Mouse (Mus musculus): ENCODE results near the gene Adtrp. TPM values are rescaled to one million over a fixed set of nuclear protein-coding genes. Genes with fewer than 3 reads are reported as not detected.

The Adtrp gene
- polyA plus RNA-seq, 1 experiment, result not detected

DNA sequence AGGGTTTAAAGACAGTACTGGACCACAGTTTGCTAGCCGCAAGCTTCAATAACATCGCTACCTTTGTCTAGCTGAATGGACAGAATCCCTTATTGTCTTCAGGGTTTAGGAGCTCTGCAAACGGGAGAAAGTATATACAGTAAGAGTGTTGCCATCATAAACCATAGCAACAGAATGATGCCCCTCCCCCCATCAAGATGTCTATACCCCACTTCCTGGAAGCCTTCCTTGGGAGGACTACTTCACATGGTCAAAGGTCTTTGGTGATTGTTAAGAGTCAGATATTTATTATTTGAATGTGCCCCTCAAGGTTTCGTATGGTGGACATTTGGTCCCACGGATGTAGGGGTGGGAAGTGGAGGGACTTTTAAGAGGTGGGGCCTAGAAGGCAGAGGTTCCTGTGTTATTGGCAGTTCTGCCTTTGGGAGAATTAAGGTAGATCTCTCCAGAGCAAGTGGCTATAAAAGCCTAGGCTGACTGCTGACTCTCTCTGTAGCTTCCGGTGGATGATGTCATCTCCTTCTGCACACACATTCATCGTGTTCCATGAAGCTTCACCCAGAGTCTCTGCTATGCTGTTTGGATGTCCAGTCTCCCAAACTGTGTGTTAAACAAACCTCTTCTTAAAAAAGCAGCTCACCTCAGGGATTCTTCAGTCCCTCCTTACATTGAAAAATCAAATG, 42.2 kb downstream of the Adtrp start:
- H3K4me3 ChIP-seq (ENCODE audit: insufficient read depth, low read depth, low read length), result no peak overlapping the region
- WGBS, result 83% methylated on average over 7 of the region's 7 CpGs
- TF ChIP-seq CTCF (IDR thresholded peaks at IDR 0.05; ENCODE audit: insufficient read depth, low read depth, low read length) (no peak), POLR2A (IDR thresholded peaks at IDR 0.05; ENCODE audit: insufficient read depth, low read depth, low read length) (no peak)
- H3K27ac ChIP-seq (ENCODE audit: insufficient read depth, low read depth, low read length), result no peak overlapping the region
- peaks cover 19% of the 10 kb centered on the region for H3K4me1 ChIP-seq (ENCODE audit: control insufficient read depth, insufficient read depth, low read length)

DNA sequence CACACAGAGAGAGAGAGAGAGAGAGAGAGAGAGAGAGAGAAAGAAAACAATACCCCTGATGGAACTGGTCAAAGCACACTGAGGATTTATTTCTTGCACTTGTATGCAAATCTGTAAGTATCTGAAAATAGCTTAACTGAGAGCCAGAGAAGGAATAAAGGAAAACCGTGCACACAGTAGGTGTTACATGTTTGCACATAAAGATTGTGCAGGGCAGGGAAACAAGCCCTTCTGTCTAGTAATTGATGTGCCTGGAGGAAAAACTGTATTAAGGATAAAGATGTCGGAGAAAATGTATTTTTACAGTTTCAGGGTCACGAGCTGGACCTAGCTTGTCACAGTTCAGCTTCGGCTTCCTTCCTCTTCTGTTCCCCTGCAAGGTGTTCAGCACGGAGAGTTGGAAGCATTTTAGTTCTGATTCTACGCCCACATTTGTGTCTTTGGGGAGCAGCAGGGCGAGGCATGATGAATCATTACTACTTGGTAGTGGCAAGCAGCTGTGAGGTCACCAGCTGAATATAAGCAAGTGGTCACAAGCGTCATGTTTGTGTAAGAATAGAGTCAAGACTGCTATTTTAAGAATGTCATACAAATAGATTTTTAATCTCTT, 43.7 kb downstream of the Adtrp start:
- peaks cover 19% of the 10 kb centered on the region for H3K4me1 ChIP-seq (ENCODE audit: control insufficient read depth, insufficient read depth, low read length)
- no peak overlapping the region for H3K4me3 ChIP-seq (ENCODE audit: insufficient read depth, low read depth, low read length)
- peak overlapping the region; percentile 33; the same call in 1 of the 2 replicates for H3K27ac ChIP-seq (ENCODE audit: insufficient read depth, low read depth, low read length)
- WGBS, result 42% methylated on average over 8 of the region's 8 CpGs
- TF ChIP-seq POLR2A (IDR thresholded peaks at IDR 0.05; ENCODE audit: insufficient read depth, low read depth, low read length) (no peak), CTCF (IDR thresholded peaks at IDR 0.05; ENCODE audit: insufficient read depth, low read depth, low read length) (no peak)

DNA sequence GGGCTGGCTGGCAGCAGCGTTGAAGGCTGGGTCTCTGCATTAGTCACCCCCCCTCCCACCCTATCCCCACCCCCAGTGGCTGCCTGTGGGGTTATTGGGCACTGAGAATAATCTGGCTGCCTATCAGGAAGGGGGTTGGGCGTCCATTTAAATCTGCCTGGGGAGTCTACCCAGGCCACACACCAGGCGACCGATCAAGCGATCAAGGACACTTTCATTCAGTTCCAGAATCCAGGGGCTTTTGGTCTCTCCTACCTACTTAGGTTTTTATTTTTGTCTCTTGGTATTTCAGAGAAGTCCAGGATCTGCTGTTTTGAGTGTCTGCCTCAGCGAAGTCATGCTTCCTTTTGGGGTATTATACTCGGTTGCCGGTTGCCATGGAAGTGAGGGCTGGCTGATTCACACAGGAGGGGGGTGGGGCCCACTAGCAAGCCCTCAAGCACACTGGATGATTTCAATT, 46.3 kb downstream of the Adtrp start:
- Histone ChIP-seq H3K4me1 (ENCODE audit: control insufficient read depth, insufficient read depth, low read length) (peaks cover 19% of the 10 kb centered on the region), H3K4me3 (ENCODE audit: insufficient read depth, low read depth, low read length) (no peak overlapping the region; the same call in 1 of the 2 replicates), H3K27ac (ENCODE audit: insufficient read depth, low read depth, low read length) (peak overlapping the region; percentile 18)
- WGBS, result 8% methylated on average over 8 of the region's 8 CpGs
- TF ChIP-seq POLR2A (IDR thresholded peaks at IDR 0.05; ENCODE audit: insufficient read depth, low read depth, low read length), result no peak
- no peak for TF ChIP-seq CTCF (IDR thresholded peaks at IDR 0.05; ENCODE audit: insufficient read depth, low read depth, low read length)

DNA sequence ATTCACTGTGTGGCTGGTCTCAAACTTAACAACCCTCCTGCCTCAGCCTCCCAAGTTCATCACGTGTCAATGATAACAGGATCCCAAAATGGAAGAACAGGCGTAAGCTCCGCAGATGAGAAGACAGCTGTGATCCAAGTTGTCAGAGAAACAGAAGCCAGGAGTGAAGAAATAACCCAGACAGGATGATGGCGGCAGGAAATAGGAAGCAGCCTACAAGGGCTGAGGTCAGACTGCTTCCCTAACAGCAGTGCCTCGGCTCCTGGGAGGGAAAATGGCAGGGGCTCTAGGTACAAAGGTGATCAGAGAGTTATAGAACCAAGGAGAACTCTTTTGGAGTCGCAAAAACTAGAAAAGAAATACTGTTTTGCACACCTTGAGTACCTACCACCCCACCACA, 54.6 kb downstream of the Adtrp start:
- H3K4me1 ChIP-seq (ENCODE audit: control insufficient read depth, insufficient read depth, low read length), result no peaks in the 10 kb centered on the region
- 95% methylated on average over 6 of the region's 6 CpGs for WGBS
- TF ChIP-seq CTCF (IDR thresholded peaks at IDR 0.05; ENCODE audit: insufficient read depth, low read depth, low read length) (no peak), POLR2A (IDR thresholded peaks at IDR 0.05; ENCODE audit: insufficient read depth, low read depth, low read length) (no peak)
- no peak overlapping the region for H3K4me3 ChIP-seq (ENCODE audit: insufficient read depth, low read depth, low read length)
- no peak overlapping the region for H3K27ac ChIP-seq (ENCODE audit: insufficient read depth, low read depth, low read length)

DNA sequence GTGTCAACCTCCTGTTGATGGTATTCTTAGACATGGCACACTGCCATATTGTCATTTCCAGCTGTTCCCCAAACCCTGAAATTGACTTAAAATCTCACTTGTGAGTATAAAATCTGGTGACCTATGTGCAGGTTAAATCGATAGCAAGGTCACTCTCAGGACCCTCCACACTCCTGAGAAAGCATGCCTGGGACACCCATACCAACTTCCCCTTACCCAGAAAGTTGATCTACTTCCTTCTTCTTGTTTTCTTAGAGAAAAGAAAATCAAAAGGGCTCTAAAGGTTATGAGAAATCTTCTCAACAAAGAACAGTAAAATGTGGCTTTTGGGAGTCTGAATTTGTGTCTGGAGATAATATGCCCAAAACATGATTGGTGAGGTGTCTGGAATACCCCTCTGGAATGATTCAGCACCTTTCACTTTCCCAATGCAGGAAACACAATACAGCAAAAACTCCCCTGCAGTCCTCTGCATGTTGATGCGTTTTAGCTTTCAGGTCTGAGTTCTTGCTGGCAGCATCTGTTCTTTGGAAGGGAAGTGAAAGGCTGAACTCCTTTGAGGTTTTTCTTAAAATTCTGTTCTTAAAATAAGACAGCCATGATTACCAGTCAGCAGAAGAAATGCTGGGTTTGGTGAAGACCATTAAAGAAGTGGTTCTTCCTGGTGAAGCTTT, 59.5 kb downstream of the Adtrp start:
- H3K4me1 ChIP-seq (ENCODE audit: control insufficient read depth, insufficient read depth, low read length), result no peaks in the 10 kb centered on the region
- WGBS, result 68% methylated on average over 2 of the region's 2 CpGs
- H3K4me3 ChIP-seq (ENCODE audit: insufficient read depth, low read depth, low read length), result no peak overlapping the region
- H3K27ac ChIP-seq (ENCODE audit: insufficient read depth, low read depth, low read length), result no peak overlapping the region
- TF ChIP-seq CTCF (IDR thresholded peaks at IDR 0.05; ENCODE audit: insufficient read depth, low read depth, low read length) (no peak), POLR2A (IDR thresholded peaks at IDR 0.05; ENCODE audit: insufficient read depth, low read depth, low read length) (no peak)

DNA sequence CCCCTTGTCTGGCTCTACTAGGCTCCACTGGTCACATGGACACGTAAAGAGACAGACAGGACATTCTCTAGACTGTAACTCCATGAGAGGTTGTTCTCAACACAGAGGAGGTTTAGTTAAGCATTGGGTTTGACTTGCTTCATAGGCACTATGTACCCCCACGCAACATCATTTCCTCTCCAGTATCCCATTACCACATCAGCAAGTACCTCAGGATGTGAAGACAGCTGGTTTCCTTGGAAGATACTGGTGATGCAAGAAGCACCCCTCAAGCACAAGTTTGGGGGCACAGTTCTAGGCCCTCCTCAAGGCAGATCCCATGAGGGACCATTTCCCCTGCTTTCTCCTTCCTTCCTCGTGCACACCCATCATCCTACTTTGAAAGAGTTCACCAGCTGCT, 60.8 kb downstream of the Adtrp start:
- TF ChIP-seq POLR2A (IDR thresholded peaks at IDR 0.05; ENCODE audit: insufficient read depth, low read depth, low read length) (no peak), CTCF (IDR thresholded peaks at IDR 0.05; ENCODE audit: insufficient read depth, low read depth, low read length) (no peak)
- no peaks in the 10 kb centered on the region for H3K4me1 ChIP-seq (ENCODE audit: control insufficient read depth, insufficient read depth, low read length)
- WGBS, result 96% methylated on average over 3 of the region's 3 CpGs

DNA sequence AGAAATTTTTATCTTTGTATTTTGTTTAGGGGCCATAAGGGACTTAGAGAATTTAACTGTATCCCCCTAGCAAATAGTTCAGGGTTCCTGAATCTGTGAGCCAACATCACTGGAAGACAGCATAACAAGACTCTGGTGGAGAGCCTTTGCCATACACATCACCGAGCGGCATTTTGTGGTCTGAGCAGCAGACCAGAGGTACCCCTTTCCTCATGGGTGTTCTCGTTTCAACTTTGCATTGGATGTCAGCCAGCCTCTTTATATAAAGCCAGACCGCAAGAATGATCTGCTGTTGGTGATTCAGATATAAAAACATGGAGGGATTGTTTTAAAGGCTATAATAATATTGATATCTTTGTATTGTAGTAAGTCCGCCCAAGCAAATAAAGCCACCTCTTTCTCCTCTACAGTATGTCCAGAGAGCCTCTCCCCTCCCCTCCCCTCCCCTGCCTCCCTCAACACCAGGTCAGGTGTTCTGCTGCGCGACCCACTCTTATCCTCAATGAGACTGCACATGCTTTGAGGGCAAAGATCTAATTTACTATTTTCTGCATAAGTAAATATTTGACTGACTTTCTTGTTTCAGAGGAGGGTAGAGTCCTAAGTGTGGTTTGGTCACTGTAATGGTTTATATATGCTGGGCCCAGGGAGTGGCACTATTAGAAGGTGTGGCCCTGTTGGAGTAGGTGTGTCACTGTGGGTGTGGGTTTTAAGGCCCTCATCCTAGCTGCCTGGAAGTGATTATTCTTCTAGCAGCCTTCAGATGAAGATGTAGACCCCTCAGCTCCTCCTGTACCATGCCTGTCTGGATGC, 62.4 kb downstream of the Adtrp start:
- Histone ChIP-seq H3K4me3 (ENCODE audit: insufficient read depth, low read depth, low read length) (no peak overlapping the region), H3K27ac (ENCODE audit: insufficient read depth, low read depth, low read length) (no peak overlapping the region), H3K4me1 (ENCODE audit: control insufficient read depth, insufficient read depth, low read length) (no peaks in the 10 kb centered on the region)
- 76% methylated on average over 7 of the region's 7 CpGs for WGBS
- no peak for TF ChIP-seq POLR2A (IDR thresholded peaks at IDR 0.05; ENCODE audit: insufficient read depth, low read depth, low read length)
- TF ChIP-seq CTCF (IDR thresholded peaks at IDR 0.05; ENCODE audit: insufficient read depth, low read depth, low read length), result no peak

More for the DNA sequence above, 60.8 kb downstream of the Adtrp start:
- Histone ChIP-seq H3K4me3 (ENCODE audit: insufficient read depth, low read depth, low read length) (no peak overlapping the region), H3K27ac (ENCODE audit: insufficient read depth, low read depth, low read length) (no peak overlapping the region)

DNA sequence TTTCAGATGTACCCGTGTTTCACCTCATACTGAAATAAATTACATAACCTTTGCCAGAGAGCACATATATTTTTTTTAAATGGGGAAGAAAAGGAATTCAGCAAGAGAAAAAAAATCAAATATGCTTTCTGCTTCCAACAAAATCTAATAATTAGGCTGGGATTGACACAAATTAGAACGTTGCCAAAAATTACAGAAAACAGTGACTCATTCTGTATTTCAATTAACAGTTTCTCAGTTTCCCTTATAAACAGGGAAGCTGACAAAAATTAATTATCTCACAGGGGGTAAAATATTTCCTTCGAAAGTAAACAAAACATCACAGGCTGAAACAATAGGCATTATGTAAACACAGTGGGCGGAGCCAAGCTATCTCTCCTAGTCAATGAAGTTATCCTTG, 67.2 kb downstream of the Adtrp start:
- Histone ChIP-seq H3K4me1 (ENCODE audit: control insufficient read depth, insufficient read depth, low read length) (no peaks in the 10 kb centered on the region), H3K27ac (ENCODE audit: insufficient read depth, low read depth, low read length) (no peak overlapping the region), H3K4me3 (ENCODE audit: insufficient read depth, low read depth, low read length) (no peak overlapping the region)
- WGBS, result 31% methylated on average over 4 of the region's 4 CpGs
- TF ChIP-seq POLR2A (IDR thresholded peaks at IDR 0.05; ENCODE audit: insufficient read depth, low read depth, low read length) (no peak), CTCF (IDR thresholded peaks at IDR 0.05; ENCODE audit: insufficient read depth, low read depth, low read length) (no peak)

All from olfactory bulb, adult 2 months (tissue).